Mouse (Mus musculus) lung, postnatal 14 days (tissue): ENCODE results near the gene Xylt1.

Experiments used
- DNase-seq: peaks from one replicate; pipeline ENCODE4 v3.0.0; 2021

Gene Xylt1

GRCm38 (mm10) chr7:117395511-117395910 lies 14.7 kb downstream of the Xylt1 start:
- DNase-seq, result no peak

GRCm38 (mm10) chr7:117397877-117398276 lies 17.1 kb downstream of the Xylt1 start:
- no peak for DNase-seq

GRCm38 (mm10) chr7:117399971-117400370 lies 19.2 kb downstream of the Xylt1 start:
- DNase-seq, result no peak

- no peak for DNase-seq
These were observed 20.8 kb downstream of the Xylt1 start for GRCm38 (mm10) chr7:117401581-117401980.

- no peak for DNase-seq
These were observed 25.6 kb downstream of the Xylt1 start for GRCm38 (mm10) chr7:117406336-117406735.

- DNase-seq, result no peak
These were observed 28.6 kb downstream of the Xylt1 start for GRCm38 (mm10) chr7:117409268-117409988.

- no peak for DNase-seq
These were observed 31.1 kb downstream of the Xylt1 start for GRCm38 (mm10) chr7:117411874-117412273.

- peak; percentile 54 for DNase-seq
These were observed 31.6 kb downstream of the Xylt1 start for GRCm38 (mm10) chr7:117412405-117412804.

- DNase-seq, result no peak
These were observed 33.7 kb downstream of the Xylt1 start for GRCm38 (mm10) chr7:117414341-117415008.

- DNase-seq, result no peak
These were observed 34.2 kb downstream of the Xylt1 start for GRCm38 (mm10) chr7:117415009-117415363.

- no peak for DNase-seq
These were observed 38.3 kb downstream of the Xylt1 start for GRCm38 (mm10) chr7:117419041-117419440.

- no peak for DNase-seq
These were observed 39.1 kb downstream of the Xylt1 start for GRCm38 (mm10) chr7:117419846-117420245.

GRCm38 (mm10) chr7:117420301-117420700 lies 39.5 kb downstream of the Xylt1 start:
- DNase-seq, result no peak

- no peak for DNase-seq
These were observed 40.2 kb downstream of the Xylt1 start for GRCm38 (mm10) chr7:117420836-117421566.

GRCm38 (mm10) chr7:117424841-117425240 lies 44.1 kb downstream of the Xylt1 start:
- no peak for DNase-seq

GRCm38 (mm10) chr7:117426366-117426765 lies 45.6 kb downstream of the Xylt1 start:
- no peak for DNase-seq

- peak; percentile 26 for DNase-seq
These were observed 48.0 kb downstream of the Xylt1 start for GRCm38 (mm10) chr7:117428690-117429224.

GRCm38 (mm10) chr7:117429483-117429882 lies 48.7 kb downstream of the Xylt1 start:
- no peak for DNase-seq

GRCm38 (mm10) chr7:117429895-117430294 lies 49.1 kb downstream of the Xylt1 start:
- DNase-seq, result no peak

- no peak for DNase-seq
These were observed 49.7 kb downstream of the Xylt1 start for GRCm38 (mm10) chr7:117430361-117430935.

GRCm38 (mm10) chr7:117433641-117434040 lies 52.9 kb downstream of the Xylt1 start:
- no peak for DNase-seq

GRCm38 (mm10) chr7:117435091-117435490 lies 54.3 kb downstream of the Xylt1 start:
- DNase-seq, result no peak

GRCm38 (mm10) chr7:117435730-117436441 lies 55.1 kb downstream of the Xylt1 start:
- no peak for DNase-seq
